Mouse (Mus musculus) CH12.LX (cell line): ENCODE measurements around the gene Slc35b3.

Experiments used
- BHLHE40 ChIP-seq: IDR thresholded peaks from 2 replicates; pipeline ENCODE4 v1.6.1; 2011; ENCODE audit warnings: mild to moderate bottlenecking, low read depth, low read length, improper control_type of control experiment
- CHD1 ChIP-seq: IDR thresholded peaks from 2 replicates; pipeline ENCODE4 v1.6.1; 2012; ENCODE audit warnings: low read depth, low read length, improper control_type of control experiment, inconsistent platforms
- CTCF ChIP-seq, 2 experiments: IDR thresholded peaks in 1 of 2; conservative IDR thresholded peaks in 1 of 2; 2 replicates each; pipeline ENCODE4 v1.5.1; 2011 to 2012; ENCODE audit warnings: low read depth in 2 of 2, low read length in 2 of 2, improper control_type of control experiment in 1 of 2, inconsistent platforms in 1 of 2, mild to moderate bottlenecking in 1 of 2, moderate library complexity in 1 of 2
- E2F4 ChIP-seq: IDR thresholded peaks from 2 replicates; pipeline ENCODE4 v1.6.1; 2011; ENCODE audit warnings: low read depth, low read length, improper control_type of control experiment; ENCODE audit not compliant: insufficient replicate concordance
- EP300 ChIP-seq: IDR thresholded peaks from 2 replicates; pipeline ENCODE4 v1.6.1; 2011; ENCODE audit warnings: low read length, improper control_type of control experiment
- JUND ChIP-seq: conservative IDR thresholded peaks from 2 replicates; pipeline ENCODE4 v1.6.1; 2011; ENCODE audit warnings: low read depth, low read length, improper control_type of control experiment
- POLR2A ChIP-seq: IDR thresholded peaks from 2 replicates; pipeline ENCODE4 v1.6.1; 2011; ENCODE audit warnings: low read depth, mild to moderate bottlenecking, improper control_type of control experiment, low read length
- POLR2AphosphoS2 ChIP-seq: IDR thresholded peaks from 2 replicates; pipeline ENCODE4 v1.6.1; 2011; ENCODE audit warnings: low read depth, low read length, improper control_type of control experiment
- ZC3H11A ChIP-seq: IDR thresholded peaks from 2 replicates; pipeline ENCODE4 v1.6.1; 2012; ENCODE audit warnings: low read depth, mild to moderate bottlenecking, inconsistent platforms, low read length, improper control_type of control experiment
- ZNF384 ChIP-seq: IDR thresholded peaks from 2 replicates; pipeline ENCODE4 v1.6.1; 2012; ENCODE audit warnings: low read depth, low read length, improper control_type of control experiment, inconsistent platforms

DNA sequence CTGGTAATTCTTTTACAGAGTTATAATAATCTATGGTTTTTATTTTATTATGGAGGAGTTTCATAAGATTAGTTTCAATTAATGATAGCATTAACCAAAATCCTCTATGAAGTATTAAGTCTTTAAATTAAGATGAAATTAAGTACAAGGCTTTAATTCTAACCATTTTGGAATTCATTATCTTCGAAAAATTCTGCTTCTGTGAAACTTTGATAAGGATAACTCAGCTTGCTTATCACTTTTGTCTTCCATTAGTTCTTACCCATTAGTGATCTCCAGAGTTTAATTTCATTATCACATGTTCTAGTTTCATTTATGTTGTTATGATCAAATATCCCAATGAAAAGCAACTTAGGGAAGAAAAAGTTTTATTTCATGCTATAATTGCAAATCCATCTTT is 41.7 kb upstream of the Slc35b3 start:
- no peak for TF ChIP-seq POLR2A
- no peak for TF ChIP-seq POLR2AphosphoS2
- no peak for TF ChIP-seq BHLHE40
- no peak for TF ChIP-seq CTCF (conservative IDR thresholded peaks at IDR 0.05 in 1 of 2, IDR thresholded peaks at IDR 0.05 in 1 of 2; ENCODE audit: low read depth in 2 of 2, low read length in 2 of 2)
- no peak for TF ChIP-seq EP300
- no peak for TF ChIP-seq JUND
- TF ChIP-seq ZNF384, result no peak
- TF ChIP-seq E2F4, result no peak
- no peak for TF ChIP-seq CHD1
- TF ChIP-seq ZC3H11A, result no peak
